Mouse (Mus musculus) MN1 (cell line): ENCODE measurements around the gene Yif1a.

Source experiments
- DNase-seq: peaks from one replicate; pipeline ENCODE4 v3.0.0-alpha.2; 2016; ENCODE audit warnings: low spot score

Yif1a gene

DNA sequence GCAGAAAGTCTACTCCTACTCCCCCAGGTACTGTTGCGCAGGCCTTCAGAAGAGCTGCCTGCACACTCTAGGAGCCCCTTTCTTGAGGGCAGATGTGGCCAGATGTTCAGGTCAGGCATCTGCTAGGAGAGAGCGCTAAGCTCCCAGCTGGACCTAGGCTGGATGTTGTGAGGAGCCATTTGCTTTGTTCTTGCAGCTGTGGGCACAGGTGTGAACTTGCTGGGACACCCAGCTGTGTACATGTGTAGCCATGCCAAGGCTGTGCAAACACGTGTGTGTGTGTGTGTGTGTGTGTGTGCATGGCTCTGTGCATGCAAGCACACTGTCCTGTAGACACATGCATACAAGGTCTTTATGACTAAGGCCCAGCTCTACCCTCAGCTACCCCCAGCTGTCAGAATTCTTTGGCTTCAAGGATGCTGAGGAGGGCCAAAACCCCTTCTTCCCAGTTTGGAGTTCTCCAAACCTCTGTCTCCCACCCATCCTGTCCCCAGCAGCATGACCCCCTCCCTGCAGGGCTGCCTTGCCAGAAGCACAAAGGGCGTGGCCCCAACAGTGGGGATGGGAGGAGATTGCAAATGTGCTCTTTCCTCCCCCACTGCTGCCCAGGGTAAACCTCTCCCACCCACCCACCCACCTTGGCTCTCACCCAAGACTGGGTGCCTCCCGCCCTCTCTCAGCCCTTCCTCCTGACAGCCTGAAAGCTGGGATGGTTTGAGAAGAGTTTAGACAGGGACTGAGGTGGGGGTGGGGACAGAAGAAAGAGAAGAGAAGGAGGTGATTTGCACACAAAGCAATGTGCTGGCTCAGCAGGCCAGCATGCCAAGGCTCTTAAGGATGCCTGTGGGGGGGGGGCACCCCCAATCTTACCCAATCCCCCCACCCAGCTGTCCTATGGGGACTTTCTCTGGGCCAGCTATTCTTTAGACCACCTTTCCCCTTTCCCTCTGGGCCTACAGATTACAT lies 27.7 kb upstream of the Yif1a start:
- peak; percentile 44 for DNase-seq

DNA sequence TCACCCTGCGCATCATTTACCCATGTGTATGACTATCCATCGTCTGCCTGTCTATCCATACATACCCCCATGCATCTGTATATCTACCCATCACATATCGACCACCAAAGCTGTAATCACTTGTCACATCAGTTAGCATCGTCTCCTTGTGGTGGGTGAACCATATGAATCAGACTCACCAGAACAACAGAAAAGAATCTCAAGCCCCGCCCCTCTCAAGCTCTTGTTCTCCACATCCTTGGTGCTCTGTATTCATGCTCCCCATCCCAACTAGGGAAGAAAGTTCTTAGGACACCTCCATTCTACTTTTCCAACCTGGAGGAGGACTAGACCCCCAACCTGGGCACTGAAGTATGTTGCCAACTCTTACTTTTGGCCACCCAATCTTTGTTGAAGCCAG lies 26.3 kb upstream of the Yif1a start:
- no peak for DNase-seq

DNA sequence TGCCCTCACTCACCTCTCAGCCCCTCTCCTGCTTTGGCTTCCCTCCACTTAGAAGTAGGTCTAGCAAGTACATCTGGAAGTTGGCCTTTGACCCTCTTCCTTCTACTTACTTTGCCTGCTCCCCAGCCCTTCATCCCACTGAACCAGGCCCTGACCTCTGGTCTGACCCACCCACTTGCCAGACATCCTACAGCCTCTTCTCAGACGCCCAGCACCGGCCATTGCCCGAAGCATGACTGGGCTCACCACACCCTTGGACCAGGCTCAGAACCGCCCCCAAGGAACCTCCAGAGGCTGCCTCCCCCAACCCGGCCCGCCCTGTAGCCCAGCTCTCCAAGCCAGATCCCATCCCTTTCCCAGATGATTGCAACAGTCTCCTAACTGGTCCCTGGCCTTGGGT lies 25.9 kb upstream of the Yif1a start:
- DNase-seq, result no peak

DNA sequence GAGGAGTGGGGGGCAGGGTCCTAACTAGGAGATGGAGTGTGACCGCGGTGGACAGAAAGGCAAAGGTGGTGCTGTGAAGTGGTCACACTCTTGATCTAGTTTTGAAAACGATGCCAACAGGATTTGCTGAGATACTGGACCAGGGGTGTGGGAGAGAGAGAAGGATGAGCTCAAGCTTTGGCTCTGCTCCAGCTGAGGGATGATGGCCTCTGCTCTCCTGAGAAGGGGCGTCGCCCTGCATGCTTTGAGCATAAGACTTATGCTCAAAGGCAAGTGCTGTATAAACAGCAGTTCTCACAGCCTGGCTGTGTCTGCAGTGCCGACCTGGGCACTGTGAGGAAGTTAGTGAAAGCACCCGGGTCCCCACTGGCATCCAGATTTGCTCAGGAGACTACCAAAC lies 23.2 kb upstream of the Yif1a start:
- peak; percentile 82 for DNase-seq

DNA sequence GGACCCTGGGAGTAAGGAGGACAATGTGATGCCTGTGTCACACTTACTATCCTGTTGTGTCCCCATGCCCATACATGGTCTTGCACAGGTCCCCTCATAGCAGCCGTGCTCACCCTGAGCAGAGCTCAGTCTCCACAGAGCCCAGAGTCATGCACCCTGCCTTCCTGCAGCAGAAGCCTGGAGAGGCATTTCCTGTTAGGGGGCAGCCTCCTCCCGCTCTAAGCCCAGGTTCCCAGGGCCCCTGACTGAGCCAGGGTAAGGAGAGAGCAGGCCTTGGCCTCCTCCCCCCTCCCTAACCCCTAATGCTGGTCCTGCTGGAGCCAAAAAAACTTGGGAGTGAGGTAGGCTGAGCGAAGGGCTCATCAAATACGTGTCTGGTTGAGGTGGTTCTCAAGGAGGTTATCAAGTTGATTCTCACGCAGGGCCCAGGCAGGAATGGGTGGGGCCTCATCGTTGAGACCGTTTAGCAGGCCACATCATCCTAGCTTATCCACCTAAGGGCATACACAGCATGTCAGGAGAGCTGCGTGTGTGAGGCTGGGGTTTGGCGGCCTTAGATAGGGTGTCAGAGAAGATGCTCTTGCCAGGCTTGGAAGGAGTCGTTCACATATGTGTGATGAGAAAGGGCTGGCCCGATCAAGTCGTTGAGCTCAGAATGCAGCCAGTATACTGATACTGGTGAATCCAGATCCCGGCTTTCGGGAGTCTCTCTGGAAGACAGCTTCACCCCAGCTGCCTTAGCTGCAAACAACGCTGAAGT lies 21.1 kb upstream of the Yif1a start:
- DNase-seq, result peak; percentile 61

DNA sequence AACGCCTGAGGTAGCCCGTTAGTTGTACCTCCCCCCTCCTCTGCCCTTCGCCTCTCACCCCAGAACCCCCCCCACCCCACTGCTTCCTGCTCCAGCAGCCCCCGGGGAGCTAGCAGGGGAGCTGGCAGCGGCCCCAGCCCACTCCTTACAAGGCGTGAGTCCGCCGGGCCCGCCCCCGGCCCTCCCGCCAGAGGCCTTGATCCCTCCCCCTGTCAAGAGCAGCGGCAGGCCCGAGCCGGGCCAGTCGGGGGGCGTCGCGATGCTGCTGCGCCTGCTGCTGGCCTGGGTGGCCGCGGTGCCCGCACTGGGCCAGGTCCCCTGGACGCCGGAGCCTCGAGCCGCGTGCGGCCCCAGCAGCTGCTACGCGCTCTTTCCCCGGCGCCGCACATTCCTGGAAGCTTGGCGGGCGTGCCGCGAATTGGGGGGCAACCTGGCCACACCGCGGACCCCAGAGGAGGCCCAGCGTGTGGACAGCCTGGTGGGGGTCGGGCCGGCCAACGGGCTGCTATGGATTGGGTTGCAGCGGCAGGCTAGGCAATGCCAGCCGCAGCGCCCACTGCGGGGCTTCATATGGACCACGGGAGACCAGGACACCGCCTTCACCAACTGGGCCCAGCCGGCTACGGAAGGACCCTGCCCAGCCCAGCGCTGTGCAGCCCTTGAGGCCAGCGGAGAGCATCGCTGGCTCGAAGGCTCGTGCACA lies 20.3 kb upstream of the Yif1a start, which contains the start of gene Cd248:
Gene Cd248, plus strand, starts transcription at position 212 of the 703 bp plus-strand sequence.
- peak; percentile 74 for DNase-seq

DNA sequence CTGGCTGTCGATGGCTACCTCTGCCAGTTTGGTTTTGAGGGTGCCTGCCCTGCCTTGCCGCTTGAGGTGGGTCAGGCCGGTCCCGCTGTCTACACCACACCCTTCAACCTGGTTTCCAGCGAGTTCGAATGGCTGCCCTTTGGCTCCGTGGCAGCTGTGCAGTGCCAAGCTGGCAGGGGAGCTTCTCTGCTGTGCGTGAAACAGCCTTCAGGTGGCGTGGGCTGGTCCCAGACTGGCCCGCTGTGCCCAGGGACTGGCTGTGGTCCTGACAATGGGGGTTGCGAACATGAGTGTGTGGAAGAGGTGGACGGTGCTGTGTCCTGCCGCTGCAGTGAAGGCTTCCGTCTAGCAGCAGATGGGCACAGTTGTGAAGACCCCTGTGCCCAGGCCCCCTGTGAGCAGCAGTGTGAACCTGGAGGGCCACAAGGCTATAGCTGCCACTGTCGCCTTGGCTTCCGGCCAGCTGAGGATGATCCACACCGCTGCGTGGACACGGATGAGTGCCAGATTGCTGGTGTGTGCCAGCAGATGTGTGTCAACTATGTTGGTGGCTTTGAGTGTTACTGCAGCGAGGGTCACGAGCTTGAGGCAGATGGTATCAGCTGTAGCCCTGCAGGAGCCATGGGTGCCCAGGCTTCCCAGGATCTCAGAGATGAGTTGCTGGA lies 19.6 kb upstream of the Yif1a start:
- peak; percentile 62 for DNase-seq

DNA sequence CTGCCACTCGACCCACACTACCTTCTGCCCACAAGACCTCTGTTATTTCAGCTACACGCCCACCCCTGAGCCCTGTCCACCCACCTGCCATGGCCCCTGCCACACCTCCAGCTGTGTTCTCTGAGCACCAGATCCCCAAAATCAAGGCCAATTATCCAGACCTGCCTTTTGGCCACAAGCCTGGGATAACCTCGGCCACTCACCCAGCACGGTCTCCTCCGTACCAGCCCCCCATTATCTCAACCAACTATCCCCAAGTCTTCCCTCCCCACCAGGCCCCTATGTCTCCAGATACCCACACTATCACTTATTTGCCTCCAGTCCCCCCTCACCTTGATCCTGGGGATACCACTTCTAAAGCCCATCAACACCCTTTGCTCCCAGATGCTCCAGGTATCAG lies 18.9 kb upstream of the Yif1a start:
- no peak for DNase-seq

DNA sequence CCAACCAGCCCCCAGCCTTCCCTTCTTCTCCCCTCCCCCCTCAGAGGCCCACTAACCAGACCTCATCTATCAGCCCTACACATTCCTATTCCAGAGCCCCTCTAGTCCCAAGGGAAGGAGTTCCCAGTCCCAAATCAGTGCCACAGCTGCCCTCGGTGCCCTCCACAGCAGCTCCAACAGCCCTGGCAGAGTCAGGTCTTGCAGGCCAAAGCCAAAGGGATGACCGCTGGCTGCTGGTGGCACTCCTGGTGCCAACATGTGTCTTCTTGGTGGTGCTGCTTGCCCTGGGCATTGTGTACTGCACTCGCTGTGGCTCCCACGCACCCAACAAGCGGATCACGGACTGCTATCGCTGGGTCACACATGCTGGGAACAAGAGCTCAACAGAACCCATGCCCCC lies 18.4 kb upstream of the Yif1a start:
- no peak for DNase-seq

DNA sequence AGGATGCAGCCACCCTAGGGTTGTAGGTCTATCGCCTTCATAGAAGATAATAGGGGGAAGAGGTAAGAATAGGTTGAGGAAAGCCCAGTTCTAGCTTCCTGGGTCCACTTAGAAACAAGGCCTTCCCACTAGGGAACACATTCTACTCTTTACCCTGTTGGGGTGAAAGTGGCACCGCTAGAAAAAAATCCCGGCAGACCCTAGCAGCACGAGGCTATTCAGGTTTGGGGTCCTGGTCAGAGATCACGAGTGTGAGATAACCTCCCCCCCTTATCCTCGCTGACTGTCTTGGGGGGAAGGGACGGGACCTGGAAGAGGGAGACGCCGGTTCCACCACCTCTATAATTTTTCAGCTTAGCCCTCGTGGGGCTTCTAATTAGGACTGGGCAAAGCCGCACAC lies 17.3 kb upstream of the Yif1a start:
- no peak for DNase-seq

DNA sequence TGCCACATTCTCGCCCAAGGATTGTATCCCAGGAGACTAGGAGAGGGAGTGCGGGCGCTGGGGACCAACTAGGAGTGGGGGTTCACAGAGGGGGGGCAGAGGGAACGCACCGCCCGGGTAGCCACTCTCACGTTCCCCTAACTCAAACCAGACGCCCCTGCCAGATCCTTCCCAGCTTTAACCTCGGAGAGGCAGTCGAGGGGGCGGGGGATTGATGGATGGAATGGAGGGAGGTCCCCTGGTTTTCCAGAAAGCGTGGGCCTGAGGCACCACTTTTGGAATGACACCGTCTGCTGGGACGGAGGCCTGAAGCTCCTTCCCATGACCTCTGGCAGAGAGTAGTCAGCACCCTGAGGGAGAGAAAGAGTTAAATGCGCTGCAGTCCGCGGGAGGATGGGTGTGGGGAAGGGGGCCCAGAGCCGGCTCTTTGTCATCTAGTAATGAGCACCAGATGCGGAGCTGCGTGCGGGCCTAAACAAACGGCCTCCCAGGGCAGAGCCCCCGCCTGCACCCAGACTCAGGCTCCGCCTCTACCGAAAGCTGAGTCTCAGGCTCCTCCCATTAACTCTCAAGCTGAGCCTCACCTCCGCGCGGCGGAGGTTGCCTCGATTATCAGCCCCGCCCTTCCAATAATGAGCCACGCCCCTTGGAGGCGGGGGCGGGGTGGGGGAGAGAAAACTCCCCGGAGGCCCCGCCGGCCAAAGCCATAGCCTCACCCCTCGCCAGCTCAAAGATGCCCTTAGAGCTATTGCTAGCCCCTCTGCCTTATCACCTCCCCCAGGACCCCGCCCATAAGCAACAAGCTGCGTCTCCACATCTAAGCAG lies 16.6 kb upstream of the Yif1a start:
- DNase-seq, result peak; percentile 91

DNA sequence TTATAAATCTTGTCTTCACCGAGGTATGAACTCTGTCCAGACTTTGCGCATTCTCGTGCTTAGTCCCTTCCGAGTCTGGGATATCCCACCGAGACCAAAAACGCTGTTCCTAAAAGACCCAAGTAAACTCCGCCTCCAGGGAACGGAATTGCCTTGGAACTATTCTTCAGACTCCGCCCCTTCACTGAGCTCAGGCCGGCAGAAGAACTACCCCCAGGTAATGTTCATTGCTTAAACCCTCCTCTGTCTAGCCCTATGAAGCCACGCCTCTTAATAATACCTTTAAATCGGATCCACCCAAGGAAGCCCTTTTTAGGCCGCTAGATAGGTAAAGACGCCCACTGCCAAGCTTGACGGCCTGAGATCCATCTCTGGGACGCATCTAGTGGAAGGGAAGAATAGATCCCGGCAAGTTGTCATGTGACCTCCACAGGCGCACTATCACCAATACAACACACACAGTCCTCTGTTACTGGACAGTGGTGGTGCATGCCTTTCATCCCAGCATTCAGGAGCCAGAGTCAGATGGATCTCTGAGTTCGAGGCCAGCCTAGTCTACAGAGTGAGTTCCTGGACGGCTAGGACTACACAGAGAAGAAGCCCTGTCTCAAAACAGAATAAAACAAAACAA lies 15.8 kb upstream of the Yif1a start:
- DNase-seq, result peak; percentile 81

DNA sequence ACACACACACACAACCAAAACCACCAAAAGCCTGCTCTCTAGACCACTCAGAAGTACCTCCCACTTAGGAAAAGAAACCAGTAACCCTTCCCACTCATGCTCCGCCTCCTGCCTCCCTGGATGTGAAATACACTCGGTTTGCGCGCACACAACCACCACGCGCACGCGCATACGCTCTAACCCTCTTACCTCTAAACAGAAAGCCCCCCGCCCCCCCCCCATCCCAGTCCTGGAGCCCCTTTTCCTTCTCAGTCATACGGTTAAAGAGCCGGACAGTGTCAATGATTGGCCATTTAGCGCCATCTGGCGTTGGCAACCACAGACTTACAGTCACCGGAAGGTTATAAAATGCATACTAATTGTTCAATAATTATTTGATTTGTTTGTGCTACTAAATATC lies 15.3 kb upstream of the Yif1a start:
- peak; percentile 77 for DNase-seq

DNA sequence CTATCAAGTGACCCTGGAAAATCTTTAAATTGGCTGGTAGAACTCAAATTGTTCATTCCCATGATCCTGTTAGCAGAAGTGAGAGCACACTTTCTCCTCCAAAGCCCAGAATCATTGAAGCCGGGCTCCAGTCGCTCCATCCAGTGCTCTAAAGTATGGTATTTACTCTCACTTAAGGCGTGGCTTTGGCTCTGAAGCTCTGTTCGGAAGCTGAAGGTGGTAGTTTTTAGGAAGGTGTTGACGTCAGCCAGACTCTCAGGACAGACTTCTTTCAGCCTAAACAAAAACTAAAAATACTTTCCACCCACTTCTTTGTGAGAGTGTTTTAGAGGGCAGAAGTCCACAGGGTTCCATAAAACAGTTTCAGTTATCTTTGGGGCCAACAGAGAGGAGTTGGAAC lies 14.8 kb upstream of the Yif1a start:
- no peak for DNase-seq

DNA sequence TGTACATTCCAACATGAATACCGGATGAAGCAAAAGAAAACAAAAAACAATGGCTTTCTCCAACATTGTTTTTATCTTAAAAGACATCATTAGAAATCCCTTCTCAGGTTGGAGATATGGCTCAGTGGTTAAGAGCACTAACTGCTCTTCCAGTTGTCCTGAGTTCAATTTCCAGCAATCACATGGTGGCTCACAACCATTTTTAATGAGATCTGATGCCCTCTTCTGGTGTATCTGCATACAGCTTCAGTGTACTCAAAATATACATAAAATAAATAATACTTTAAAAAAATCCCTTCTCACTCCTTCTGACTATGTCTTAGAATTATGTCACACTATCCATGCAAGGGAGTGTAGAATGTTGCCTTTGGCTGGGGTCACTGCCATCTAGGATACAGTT lies 9.1 kb upstream of the Yif1a start:
- no peak for DNase-seq

DNA sequence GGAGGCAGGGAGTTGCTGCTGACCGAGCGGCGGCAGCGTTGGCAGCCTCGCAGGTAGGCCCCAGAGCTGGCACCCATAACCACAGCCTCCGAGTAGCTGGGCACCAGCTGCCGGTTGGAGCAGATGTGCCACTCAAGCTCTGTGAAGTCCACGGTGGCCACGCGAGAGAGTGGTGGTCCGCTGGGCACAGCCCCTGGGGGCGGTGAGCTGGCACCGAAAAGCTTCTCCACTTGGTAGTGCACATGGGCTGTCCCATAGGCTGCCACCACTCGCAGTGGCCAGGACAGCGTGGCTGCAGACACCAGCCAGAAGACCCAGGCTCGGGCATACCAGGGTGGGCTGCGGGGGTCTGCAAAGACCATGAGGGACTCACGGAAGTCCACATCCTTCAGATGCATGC lies 6.3 kb upstream of the Yif1a start:
- no peak for DNase-seq

DNA sequence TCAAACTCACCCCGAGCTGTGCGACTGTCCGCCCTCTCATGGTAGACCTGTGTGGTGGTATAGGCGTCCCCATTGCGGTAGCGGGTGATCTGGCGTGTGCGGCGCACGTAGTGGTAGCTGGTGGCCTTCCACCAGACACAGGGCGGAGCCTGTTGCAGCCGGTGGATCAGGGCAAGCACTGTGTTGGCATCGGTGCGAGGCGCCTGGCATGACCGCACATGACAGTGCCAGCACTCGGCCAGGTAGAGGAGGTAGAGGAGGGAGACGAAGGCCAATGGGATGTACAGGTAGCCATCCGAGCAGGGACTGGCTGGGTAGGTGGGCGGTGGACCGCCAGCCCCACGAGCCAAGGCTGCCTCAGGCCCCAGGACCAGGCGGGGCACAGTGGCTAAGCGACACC lies 5.7 kb upstream of the Yif1a start:
- DNase-seq, result no peak

DNA sequence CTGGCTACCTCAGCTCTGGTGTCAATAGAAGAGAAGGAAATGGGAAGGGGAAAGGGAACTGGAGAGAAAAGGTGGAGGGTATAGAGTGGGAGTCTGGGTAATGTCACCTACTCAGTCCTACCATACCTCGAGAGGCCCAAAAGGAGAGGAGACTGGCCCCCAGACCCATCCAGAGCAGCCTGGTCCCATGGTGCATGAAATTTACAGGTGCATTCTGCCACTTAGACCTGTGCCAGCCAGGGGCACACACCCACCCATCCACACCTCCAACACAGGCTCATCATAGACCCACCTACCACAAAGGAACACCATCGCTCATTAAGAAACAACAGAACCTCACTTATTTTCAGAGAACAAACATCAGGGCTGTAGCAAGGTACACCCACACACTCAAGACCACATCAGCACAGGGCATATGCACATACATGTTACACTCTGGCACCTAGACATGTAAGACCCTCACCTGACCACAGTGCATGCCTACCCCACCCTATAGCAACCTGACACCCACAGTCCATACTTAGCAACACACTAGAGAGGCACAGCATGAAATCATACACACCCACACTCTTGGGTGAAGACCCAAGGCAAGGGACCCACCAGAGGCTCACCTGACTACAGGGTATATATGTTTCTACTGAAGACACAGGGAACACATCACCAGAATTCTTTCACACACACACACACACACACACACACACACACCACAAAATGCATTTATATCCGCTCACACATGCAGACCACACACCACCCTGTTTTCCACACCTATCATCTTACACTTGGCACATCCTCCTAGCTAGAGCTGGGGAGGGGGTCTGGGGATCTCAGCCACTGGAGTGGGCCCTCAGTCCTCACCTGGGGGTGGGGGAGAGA lies 4.1 kb upstream of the Yif1a start:
- DNase-seq, result no peak

DNA sequence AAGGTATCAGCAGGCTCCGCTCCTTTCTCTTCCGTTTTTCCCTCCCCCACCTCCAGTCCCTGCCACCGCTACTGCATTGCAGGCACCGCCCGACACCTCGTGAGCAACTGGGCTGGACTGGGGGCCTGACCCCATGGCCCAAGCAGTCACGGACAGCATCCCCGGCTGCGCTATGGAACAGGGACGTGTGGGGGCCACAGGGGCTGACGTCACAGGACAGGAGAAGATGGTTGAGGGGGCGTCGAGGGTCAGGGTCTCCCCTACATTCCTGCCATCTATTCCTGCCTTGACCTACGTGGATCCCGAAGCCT lies 3.5 kb upstream of the Yif1a start:
- peak; percentile 62 for DNase-seq
